Mouse (Mus musculus) urinary bladder, postnatal 14 days (tissue): ENCODE results near the gene Olfr177.

Experiments
- DNase-seq: peaks from one replicate; pipeline ENCODE4 v3.0.0; 2021; ENCODE audit warnings: low spot score

Olfr177 gene

GRCm38 (mm10) chr16:58874668-58875067 lies at the start of gene Olfr177:
Gene Olfr177 (minus strand): TSS chr16:58874768.
- DNase-seq = no peak

- no peak for DNase-seq
Measured at GRCm38 (mm10) chr16:58891963-58892362, 17.4 kb upstream of the Olfr177 start, which contains the start of gene Olfr178. Gene Olfr178 (minus strand): TSS chr16:58892063.

DNA sequence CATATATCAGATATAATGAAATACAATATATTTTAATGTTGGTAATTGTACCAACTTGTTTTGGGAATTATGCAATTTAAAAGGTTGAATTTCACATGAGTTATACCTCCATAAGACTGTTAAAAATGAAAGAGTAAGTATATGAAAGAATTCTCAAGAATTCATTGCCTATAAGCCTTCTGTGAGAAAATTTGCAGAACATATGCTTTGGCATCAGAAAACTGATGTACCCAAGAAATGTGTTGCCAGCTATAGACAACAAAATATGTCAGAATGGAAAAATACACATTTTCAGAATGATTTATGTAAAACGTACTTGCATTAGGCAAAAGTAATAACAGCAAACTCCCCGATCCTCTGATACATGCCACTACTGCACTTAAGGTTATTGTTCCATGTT lies 9.8 kb upstream of the Olfr177 start:
- DNase-seq = no peak

DNA sequence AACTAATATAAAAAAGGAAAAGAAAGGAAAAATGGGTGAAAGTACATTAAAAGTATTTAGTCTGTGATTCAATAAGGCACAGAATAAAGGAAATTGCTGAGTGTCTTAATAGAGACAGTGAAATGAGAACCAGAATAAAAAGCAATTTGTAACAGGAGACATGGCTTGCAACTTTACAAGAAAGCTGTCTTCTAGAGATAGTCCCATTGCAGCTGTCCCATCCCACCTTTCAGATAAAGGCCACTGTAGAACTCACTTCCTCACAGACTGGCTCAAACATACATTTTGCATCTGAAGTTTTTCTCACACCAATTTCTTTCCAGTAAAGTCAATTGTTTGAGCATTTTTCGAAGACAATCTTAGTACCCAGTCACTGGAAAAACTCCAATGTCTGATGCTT lies 13.1 kb downstream of the Olfr177 start:
- no peak for DNase-seq

DNA sequence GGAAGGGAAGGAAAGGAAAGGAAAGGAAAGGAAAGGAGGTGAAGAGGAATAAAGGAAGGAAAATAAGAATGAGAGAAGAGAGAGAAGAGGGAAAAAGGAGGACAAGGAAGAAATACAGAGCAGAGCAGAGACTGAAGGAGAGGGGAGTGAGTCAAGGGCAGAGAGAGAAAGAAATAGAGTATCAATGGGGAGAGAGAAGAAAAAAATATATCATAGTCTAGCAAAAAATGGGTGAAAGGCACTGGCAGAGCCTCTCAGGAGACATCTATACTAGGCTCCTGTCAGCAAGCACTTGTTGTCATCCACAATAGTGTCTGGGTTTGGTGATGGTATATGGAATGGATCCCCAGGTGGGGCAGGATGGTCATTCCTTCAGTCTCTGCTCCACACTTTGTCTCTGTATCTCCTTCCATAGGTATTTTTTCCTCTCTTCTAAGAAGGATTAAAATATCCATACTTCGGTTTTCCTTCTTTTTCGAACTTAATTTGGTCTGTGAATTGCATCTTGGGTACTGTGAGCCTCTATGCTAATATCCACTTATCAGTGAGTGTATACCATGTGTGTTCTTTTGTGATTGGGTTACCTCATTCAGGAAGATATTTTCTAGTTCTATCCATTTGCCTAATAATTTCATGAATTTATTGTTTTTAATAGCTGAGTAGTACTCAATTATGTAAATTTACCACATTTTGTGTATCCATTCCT lies 14.4 kb downstream of the Olfr177 start:
- DNase-seq = no peak

GRCm38 (mm10) chr16:58826732-58827319 lies 47.7 kb downstream of the Olfr177 start, which contains the start of gene Olfr175-ps1:
Gene Olfr175-ps1 (minus strand): TSS chr16:58826782.
- DNase-seq = no peak
